Mouse (Mus musculus) bone marrow macrophage, adult 2 months (primary cell): ENCODE measurements around the gene Slc7a10.

Source experiments
- CTCF ChIP-seq: IDR thresholded peaks from 2 replicates; pipeline ENCODE4 v1.5.1; 2012; ENCODE audit warnings: low read depth, mild to moderate bottlenecking, low read length, moderate library complexity
- POLR2A ChIP-seq: IDR thresholded peaks from 2 replicates; pipeline ENCODE4 v1.6.1; 2012; ENCODE audit warnings: mild to moderate bottlenecking, low read depth, low read length, borderline replicate concordance

DNA sequence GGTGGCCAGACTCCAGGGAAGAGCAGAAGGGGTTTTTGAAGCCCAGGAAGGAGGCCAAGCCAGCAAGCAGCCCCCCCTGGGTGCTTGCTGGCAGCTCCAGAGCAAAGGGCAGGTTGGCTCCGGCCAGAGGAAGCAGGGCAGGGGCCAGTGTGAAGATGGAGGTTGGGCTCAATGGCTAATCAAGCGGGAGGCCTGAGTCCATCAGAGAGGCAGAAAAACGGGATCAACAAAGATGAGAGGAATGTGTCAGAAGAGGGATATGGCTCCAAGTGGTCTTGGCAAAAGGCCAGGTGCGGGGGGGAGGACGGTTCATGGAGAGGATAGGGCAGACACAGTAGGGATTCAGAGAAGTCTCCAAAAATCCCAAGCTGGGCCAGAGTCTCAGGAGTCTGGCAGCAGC, 44.7 kb upstream of the Slc7a10 start:
- TF ChIP-seq CTCF (no peak), POLR2A (no peak)
